Mouse (Mus musculus) adipocyte (in vitro differentiated cells): ENCODE data around the gene Gak.
"Not testable (repeated sequence)": the region's sequence is repeated elsewhere in the genome, so short reads cannot be mapped to it uniquely, and the experiment has no call there.

Source experiments
- DNase-seq: peaks from one replicate; pipeline ENCODE4 v3.0.0-alpha.2; 2016; ENCODE audit warnings: low spot score

The Gak gene

DNA sequence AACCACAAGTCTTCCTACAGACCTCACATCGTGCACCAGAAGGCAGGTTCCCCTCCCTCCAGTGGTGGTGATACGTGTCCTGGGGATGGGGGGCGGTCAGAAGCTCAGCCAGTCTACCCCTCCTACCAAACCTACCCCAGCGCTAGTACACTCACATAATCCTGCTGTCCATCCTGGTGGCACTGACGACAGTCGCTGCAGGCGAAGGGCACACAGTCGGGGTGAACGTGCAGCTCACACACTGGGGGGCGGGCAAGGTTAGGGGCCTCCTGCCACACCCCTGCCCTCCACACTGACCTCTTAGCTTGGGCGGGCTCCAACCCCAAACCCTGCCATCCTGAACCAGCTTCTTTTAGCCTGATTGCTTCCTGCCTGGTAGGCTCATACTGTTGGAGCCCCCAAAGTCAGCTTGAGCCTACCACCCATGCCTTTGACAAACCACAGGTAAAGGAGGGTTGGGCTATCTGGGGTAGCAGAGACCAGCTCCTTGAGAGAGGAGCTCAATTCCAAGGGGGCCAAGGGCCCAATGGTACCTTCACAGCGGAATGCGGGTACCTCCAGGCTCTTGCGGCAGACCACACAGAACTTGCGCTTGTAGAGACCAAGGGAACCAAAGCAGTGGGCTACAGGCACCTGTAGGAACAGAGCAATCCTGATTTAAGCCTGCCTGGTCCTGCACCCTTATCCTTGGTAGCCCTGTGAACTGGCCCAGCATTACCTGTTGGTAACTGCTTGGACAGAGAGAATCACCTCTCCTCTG lies 26.5 kb upstream of the Gak start:
- no peak for DNase-seq

DNA sequence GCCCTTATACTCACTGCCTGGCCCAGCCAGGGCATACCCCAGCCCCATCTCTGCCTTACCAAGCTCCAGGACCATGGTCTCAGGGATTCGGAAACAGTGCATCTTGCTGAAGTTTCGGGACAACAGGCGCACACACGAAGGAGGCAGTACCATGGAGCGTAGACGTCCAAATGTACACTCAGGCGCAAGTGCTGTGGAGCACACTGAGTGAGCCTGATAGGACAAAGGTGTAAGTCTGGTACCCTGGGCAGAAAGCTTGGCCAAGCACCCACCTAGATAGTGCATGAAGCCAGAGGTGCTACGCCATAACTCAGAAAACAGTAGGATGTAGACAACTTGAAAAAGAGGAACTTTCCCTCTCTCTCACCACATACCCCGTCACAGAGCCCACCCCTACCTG lies 25.8 kb upstream of the Gak start:
- no peak for DNase-seq

DNA sequence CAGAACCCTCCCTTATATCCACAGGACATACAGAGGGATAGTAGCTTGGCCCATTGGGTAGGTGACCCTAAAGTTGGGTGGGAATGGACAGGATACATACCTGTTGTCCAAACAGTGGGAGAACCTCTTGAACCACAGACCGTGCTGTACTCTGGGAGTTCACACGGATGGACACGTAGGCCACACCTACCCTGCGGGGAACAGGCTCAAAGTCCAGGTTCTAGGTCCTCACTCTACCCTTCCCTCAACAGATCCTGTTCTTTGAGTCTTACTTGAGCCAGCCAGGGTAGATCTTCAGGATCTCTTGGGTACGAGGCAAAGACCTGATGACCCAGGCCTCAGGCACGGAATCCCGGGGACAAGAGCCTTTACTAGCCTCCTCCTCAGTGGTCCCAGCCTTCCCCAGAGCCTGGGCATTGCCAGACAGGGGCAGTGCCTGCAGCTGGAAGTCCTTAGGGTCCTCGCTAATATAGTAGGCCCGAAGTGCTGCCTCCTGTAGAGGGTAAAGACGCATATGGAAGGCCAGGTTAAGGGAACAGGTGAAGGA lies 25.0 kb upstream of the Gak start:
- DNase-seq, result no peak

DNA sequence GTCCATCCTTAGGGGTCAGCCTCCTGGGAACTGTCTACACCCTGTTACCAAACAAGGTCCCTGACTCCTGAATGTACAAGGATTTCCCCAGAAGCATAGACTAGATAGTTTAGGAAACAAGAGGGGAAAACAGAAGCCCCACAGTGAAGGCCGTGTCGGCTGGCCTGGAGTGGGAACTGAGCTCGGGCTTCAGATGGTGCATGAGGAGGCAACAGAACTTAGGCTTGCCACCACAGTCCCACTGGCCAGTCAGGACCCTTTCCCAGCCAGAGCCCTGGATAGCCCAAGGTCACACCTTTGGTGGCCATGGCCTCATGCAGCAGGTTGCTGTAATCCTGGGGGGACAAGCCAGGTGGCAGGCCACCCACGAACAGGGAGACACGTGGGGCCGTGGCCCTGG lies 23.8 kb upstream of the Gak start:
- no peak for DNase-seq

DNA sequence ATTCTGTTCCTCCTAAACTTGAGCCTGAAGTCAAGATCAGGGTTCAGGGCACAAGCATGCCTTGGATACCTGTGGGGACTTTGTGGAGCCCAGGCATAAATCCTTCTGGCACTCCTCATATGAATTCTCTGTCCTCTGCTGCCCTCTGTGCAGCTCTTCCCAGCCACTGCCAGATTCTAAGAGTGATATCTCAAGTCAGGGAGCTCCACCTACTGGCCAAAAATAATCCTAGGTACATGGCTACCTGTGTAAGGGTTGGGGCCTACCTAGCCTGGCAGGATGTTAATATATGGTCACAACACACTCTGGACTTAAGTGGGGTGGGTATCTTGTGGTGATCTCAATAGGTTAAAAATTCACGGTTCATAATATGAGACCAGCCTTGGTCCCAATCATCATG lies 22.3 kb upstream of the Gak start:
- DNase-seq, result peak; percentile 83

DNA sequence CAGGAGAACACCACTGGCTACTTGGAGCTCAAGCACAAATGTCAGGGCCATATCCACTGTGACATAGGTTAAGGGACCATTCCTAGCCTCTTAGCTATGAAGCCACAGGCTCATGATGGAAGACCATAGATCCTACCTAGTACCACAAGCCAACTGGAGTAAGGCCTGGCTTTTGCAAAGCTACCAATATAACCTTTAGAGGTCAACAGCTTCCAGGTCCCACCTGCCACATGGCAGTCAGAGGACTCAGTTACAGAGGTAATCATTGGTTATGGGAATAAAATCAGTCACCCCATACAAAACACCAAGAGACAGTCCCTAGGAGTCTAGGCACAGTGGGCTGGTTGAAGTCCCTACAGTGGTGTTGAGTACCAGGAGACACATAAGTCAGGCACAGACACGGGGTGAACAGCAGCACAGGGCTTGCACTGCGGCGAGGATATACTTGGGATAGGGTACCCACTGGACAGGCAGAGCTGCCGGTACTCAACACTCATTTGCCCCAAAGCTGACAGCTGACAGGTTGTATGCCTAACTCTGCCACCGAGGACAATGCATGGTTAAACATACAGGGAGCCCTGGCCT lies 21.7 kb upstream of the Gak start:
- no peak for DNase-seq

DNA sequence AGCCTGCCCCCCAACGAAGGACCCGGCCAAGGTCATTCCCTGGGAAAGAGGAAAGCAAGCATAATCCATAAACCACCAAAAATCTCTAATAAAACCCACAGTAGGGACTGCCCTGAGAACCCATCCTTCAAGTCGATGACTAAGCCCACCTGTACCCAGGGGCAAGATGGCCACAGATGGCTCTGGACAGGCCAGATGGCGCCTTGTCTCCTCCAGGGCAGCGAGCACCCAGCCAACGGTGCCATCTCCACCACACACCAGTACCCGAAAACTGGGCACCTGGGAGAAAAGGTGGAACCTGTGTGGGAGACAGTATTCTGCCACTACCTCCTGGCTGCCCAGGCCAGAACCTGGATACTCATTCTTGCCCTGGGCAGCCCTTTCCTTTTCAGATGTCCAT lies 20.8 kb upstream of the Gak start:
- no peak for DNase-seq

DNA sequence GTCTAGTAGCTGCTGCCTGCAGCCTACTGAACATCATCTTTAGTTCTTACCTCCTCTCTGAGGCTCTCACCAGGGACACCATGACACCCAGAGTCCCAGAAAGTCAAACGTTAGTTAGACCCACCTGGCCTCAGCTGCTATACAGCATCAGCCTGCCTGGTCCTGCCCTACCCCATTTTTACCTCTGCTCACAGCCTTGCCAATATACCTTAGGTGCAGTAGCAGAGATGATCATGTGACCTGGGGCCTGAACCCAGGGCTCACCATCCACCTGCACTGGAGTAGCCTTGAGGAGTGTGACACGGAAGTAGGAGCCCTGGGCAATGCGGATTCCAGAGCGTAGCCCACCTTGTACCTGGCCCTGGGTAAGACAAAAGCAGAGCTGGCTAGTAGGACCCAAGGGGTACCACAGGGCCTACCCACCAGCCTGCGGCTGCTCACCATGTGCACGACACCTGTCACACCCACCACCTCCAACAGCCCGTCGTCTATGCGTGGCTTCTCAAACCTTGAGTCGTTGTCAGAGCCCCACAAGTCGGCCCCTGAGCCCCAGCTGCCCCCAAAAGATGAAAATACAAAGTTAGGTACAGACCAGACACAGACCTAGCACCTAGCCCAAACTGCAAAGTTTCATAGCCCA lies 19.5 kb upstream of the Gak start:
- no peak for DNase-seq

DNA sequence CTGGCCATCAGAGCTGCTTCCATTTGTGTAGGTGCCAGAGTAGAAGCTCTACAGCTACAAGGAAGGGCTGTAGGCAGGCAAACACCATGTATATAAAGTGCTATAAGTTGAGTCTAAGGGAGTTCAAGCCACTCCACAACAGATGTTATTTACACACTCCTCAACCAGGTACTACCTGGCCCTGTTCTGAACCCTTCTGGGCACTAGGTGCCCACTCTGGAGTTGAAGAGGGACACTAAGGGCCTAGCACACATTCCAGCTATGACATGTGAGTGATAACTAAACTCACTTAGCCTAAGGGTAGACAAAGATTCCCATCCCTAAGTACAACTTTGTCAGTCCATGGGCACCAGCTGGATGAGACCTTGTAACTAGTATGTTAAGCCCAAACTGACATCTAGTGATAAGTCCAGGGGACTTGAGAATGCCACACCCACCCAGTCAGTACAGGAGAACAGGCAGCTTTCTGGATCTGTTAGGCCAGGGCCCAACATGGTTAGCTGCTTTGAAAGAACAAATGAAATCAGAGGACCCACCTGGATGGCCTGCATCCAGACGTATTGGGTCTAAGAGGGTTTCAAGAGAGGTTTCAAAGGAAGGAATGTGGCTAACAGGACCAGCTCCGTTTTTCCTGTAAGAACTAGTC lies 18.4 kb upstream of the Gak start:
- no peak for DNase-seq

DNA sequence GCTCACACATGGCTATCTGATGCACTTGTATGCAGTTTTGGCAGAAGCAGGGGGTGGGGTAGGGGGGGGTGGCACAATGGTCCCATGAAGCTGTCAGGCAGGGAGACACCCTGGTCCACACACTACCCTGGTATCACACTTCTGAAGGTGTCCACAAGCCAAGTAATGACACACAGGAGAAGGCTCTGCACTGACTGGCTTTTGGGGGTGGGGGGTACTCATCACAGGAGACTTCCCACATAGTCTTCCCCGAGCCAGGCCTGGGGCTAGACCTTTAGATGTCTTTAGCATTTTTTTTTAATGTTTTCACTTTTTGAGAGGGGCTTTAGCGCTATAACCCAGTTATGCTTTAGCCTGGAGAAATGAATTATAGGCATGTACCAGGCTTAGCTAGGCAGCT lies 17.8 kb upstream of the Gak start:
- DNase-seq, result no peak

DNA sequence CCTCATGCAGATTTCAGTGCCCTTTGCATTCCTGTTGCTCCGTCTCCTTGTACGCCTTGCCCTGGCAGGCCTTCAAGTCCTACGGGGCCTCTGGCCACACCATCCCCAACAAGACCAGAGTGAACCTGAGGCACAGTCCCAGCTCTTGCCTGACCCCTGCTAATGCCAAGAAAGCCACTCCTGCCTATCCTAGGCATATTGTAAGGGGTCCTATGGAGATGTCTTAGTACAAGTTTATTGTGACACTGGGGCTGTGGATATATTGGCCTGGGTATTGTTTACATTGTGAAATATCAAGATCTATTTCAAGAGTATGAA lies 16.7 kb upstream of the Gak start:
- DNase-seq, result no peak

DNA sequence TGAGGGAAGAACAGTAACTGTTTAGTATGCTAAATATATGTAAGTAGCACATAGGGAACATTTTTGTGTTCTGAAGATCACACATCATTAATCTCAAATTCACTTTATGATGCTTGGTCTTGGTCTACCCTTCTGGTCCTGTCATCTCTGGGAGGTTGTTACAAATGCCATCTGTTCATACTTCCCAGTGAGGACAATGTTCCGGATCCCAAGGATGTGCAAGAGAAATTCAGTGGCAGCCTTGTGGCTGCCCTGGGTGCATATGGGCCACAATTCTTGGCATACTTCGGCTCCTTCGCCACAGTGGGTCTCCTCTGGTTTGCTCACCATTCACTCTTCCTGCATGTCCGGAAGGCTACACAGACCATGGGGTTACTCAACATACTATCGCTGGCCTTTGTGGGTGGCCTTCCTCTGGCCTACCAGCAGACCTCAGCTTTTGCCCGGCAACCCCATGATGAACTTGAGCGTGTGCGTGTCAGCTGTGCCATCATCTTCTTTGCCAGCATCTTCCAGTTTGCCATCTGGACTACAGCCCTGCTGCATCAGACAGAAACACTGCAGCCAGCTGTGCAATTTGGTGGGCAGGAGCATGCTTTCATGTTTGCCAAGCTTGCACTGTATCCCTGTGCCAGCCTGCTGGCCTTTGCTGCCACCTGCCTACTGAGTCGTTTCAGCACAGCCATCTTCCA lies 16.2 kb upstream of the Gak start:
- DNase-seq, result peak; percentile 12

DNA sequence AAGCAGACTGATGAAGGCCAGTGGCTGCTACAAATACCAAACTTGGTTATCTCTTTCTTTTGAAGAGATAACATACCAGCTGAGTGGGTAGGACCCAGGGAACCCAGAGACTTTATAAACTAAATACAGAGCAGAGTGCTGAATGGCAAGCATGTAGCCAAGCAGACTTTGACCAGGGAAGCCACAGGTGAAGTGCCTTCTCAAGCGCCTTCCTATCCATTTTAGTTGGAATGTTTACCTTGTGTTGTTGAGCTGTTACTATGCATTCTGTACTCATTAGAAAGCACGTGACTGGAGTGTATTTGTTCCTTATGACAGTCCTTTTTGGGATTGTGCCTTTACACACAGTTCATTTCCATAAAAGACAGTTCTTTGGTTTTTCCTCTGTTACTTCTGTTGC lies 14.1 kb upstream of the Gak start:
- DNase-seq, result no peak

DNA sequence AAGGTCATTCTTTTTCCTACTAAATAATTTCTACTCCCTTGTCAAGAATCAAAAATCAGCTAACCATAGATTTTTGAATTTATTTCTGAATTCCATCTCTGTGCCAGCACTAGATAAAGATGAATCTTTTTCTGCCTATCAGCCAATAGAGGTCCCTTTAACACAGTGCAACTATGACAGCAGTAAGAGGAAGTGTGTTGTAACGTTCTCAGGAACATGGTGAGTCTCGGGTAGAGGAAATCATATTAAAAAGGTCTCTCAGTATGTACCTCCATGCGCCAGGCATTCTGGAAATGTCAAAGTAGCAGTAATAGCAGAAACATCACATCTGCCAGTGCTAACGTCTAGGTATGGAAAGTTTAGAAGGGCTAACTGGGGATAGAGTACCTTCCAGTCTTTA lies 6.6 kb upstream of the Gak start:
- DNase-seq, result no peak

DNA sequence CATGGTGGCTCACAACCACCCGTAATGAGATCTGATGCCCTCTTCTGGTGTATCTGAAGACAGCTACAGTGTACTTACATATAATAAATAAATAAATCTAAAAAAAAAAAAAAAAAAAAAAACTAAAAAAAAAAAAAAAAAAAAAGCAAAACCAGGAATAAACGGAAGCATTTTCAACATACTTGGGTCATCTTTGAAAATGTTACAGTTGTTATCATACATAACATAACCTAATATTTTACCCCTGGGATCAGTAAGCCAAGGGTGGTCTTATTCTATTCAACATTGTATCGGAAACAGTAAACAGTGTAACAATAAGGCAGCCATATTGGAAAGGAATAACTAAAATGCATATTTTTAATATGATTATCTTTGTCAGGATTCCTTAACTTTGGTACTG lies 4.5 kb upstream of the Gak start:
- DNase-seq, result not testable (repeated sequence)

DNA sequence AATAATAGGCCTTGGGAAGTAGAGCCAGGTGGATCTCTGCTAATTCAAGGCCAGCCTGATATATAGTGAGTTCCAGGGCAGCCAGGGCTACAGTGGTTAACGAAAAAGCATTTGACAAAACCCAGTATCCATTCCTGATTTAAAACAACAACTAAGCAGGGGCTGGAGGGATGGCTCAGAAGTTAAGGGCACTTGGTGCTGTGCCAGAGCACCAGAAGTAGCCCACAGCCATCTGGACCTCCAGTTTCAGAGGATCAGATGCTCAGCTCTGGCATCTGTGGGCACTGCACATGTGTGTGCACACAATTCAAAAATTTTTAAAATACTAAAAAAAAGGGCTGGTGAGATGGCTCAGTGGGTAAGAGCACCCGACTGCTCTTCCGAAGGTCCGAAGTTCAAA lies 4.1 kb upstream of the Gak start:
- DNase-seq, result no peak

DNA sequence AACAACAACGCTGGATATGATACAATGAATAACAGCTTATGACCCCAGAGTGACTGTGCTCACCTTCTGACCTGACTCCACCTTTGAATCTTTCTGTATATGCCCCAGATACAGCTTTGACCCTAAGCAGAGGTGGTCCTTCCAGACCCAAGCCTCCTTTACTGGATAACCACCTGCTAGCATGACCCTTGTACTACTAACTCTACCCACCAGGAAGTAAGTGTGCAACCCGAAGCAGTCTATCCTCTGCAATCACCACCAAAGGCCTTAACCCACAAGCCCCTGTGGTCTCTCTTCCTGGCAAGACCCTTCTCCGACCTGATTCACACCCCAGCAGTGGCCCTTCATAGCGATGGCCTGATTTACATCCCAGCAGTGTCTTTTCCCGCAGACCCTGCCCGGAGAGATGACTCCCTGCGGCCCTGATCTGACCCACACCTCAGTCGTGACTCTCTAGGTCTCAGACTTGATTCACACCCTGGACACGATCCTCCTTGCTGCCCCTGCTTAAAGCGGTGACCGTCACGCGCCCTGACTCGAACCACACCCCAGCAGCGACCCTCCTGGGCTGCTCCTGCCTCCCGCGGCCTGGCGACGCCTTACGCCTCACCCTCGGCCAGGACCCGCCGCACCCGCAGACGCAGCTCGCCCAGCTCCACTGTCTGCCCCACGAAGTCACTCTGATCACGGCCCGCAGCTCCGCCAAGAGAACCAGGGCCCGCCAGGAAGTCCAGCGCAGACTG lies 493 bp downstream of the Gak start:
- DNase-seq, result peak; percentile 28

DNA sequence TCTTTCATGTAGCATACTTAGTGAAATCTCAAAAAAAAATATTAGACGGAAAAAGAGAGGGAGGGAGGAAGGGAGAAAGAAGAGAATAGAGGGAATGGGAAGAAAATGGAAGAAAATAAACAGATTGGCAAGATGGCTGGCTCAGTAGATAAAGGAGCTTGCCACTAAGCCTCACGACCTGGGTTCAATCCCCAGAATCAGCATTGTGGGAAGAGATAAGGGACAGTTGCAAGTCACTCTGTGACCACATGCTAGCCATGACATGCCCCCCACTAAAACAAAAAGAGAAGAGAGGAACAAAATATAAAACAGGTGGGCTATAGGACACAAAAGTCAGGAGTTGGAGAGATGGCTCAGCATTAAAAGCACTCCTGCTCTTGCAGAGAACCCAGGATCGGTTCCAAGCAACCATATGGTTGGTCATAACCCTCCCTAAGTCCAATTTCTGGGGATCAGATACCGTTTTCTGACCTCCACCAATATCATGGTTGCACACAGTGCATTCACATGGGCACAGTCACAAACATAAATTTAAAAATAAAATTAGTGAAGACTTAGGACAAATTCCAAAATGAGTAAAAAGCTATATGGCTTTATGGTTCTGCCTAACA lies 3.4 kb downstream of the Gak start:
- no peak for DNase-seq

DNA sequence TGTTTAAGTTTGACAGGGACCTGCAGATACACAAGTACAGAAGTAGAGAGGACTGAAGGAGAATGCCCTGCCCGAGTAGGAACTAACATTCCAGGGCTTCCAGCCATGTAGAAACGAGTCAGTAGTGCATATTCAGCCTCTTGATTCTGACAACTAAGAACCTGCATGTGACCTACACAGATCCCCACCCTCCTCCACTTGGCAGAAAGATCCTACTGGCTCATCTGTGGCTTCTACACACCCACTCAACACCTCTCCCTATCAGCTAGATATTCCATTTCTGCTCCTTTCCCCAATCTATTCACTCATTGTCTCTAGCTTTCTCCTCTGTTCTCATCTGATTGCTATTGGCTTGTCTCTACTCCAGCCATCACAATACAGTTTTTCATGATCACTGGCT lies 7.7 kb downstream of the Gak start:
- no peak for DNase-seq

DNA sequence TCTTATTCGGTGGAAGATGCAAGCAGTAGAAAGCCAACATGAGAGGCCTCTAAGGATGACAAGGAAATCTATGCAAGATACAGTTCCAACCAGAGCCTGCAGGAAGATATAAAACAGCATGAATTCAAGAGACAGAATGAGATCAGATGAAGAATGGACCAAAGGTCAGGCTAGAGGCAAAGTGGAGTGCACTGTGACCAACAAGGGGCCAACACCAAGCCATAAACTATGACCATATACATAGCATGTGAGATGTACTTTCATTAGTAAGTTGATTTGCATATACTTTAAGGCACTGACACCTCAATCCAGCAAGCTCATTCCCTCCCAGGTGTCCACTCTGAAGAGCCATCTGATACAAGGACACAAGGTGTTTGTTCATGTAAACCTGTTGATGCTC lies 19.1 kb downstream of the Gak start:
- no peak for DNase-seq

DNA sequence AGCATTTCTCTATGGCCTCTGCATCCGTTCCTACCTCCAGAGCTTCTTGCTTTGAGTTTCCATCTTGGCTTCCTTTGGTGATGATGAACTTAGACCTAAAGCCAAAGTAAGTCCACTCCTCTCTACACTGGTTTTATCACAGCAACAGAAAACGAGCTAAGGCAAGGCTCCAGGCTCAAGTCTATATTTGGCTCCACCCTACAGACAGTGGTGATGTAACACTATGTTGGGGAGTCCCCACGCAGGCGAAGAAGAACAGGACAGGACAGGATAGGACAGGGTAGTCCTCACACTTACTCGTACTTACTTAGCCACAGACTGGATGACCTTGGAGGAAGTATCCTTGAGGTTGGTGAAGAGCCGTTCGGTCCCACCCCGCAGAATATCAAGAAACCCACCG lies 27.0 kb downstream of the Gak start:
- DNase-seq, result no peak
